Mouse (Mus musculus) lung, postnatal 14 days (tissue): Measurements from ENCODE around the gene Cdk16.
A peak's percentile ranks its signal among the peaks of the same experiment; 100 is the strongest.

ENCODE experiments used
- DNase-seq: peaks from one replicate; pipeline ENCODE4 v3.0.0; 2021

The Cdk16 gene

GRCm38 (mm10) chrX:20687519-20688067 lies at the start of gene Cdk16:
Gene Cdk16, plus strand, starts transcription at chrX:20687954.
- peak; percentile 86 for DNase-seq

GRCm38 (mm10) chrX:20638141-20638540 lies 49.6 kb upstream of the Cdk16 start:
- no peak for DNase-seq

- DNase-seq: no peak
These were observed 43.0 kb upstream of the Cdk16 start for GRCm38 (mm10) chrX:20644780-20645179.

GRCm38 (mm10) chrX:20657593-20657992 lies 30.2 kb upstream of the Cdk16 start:
- DNase-seq: no peak

GRCm38 (mm10) chrX:20658026-20658652 lies 29.6 kb upstream of the Cdk16 start, which contains the start of gene Uba1:
Gene Uba1, plus strand, starts transcription at chrX:20658326.
- DNase-seq: peak; percentile 68

GRCm38 (mm10) chrX:20658891-20659406 lies 28.8 kb upstream of the Cdk16 start:
- no peak for DNase-seq

GRCm38 (mm10) chrX:20662317-20662715 lies 25.4 kb upstream of the Cdk16 start:
- DNase-seq: no peak

GRCm38 (mm10) chrX:20662716-20663443 lies 24.9 kb upstream of the Cdk16 start:
- DNase-seq: peak; percentile 86

- DNase-seq: no peak
These were observed 24.3 kb upstream of the Cdk16 start for GRCm38 (mm10) chrX:20663444-20663790.

GRCm38 (mm10) chrX:20688068-20688547 lies 354 bp downstream of the Cdk16 start:
- DNase-seq: peak; percentile 76

- DNase-seq: peak; percentile 57
These were observed 861 bp downstream of the Cdk16 start for GRCm38 (mm10) chrX:20688615-20689014.

- DNase-seq: no peak
These were observed 3.8 kb downstream of the Cdk16 start for GRCm38 (mm10) chrX:20691566-20691965.

- no peak for DNase-seq
These were observed 4.9 kb downstream of the Cdk16 start for GRCm38 (mm10) chrX:20692616-20693015.

- DNase-seq: no peak
These were observed 8.1 kb downstream of the Cdk16 start for GRCm38 (mm10) chrX:20695842-20696241.

GRCm38 (mm10) chrX:20703741-20704290 lies 16.1 kb downstream of the Cdk16 start, which contains the start of gene Usp11:
Gene Usp11, plus strand, starts transcription at chrX:20703906.
- peak; percentile 20 for DNase-seq

- peak; percentile 75 for DNase-seq
These were observed 16.7 kb downstream of the Cdk16 start for GRCm38 (mm10) chrX:20704295-20705082.

- no peak for DNase-seq
These were observed 17.3 kb downstream of the Cdk16 start for GRCm38 (mm10) chrX:20705083-20705402.

- DNase-seq: no peak
These were observed 40.9 kb downstream of the Cdk16 start for GRCm38 (mm10) chrX:20728681-20729080.

GRCm38 (mm10) chrX:20730048-20730447 lies 42.3 kb downstream of the Cdk16 start:
- DNase-seq: peak; percentile 1

- no peak for DNase-seq
These were observed 48.7 kb downstream of the Cdk16 start for GRCm38 (mm10) chrX:20736479-20736878.

GRCm38 (mm10) chrX:20748829-20749228 lies 61.1 kb downstream of the Cdk16 start:
- no peak for DNase-seq
